Mouse (Mus musculus) liver, adult 2 months (tissue): ENCODE results near the gene Vps13d.

Source experiments
- CTCF ChIP-seq: fragments of 200-500 bp; IDR thresholded peaks from 2 replicates; pipeline ENCODE4 v1.5.1; 2011; ENCODE audit warnings: low read depth, low read length, control low read depth
- POLR2A ChIP-seq: fragments of 200-500 bp; IDR thresholded peaks from 2 replicates; pipeline ENCODE4 v1.6.1; 2011; ENCODE audit warnings: low read length, control low read depth; ENCODE audit not compliant: insufficient read depth; ENCODE audit errors: extremely low read depth

DNA sequence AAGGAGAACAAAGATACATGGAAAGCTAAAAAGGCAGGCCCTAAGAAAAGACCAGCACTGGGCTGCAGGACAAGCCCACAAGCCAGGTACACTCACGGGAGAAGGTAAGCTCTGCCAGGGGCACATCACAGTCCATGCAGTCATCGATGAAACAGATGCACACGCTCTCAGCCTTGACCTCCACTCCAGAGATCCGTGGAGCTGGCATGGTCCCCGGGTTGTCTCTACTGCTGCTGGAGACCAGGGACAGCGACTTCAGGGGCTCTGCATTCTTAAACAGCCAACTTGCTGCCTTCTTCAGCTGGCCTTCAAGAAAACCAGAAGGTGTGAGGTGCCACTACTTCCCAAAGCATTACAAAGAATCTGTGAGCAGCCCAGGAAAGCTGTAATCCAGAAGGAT is 84.1 kb downstream of the Vps13d start:
- TF ChIP-seq POLR2A (no peak), CTCF (no peak)
